Mouse (Mus musculus) embryo, embryonic 10 days (tissue): ENCODE data around the gene Txn1.

Experiments used
- DNase-seq: peaks from one replicate; pipeline ENCODE4 v3.0.0-alpha.2; 2015; ENCODE audit warnings: low spot score

Gene Txn1

GRCm38 (mm10) chr4:57896631-57897030, 59.6 kb downstream of the Txn1 start:
- DNase-seq, result no peak

DNA sequence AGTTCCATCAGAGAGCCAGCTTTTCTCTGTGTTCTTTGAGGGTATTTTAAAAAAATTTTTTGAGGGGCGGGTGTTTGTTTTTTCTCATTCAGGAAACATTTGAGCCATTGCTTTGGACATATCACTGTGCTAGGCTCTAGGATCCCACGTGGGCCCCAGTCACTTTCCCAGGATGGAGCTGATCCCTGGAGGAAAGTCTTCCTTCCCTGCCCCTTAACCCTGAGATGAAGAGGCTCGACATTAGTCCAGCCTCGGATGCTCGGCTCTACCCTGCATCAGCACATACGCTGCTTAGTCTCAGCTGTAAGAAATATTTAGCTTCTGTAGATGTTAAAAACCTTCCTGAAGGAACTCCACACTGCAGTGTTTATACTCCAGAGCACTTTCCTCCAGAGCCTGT, 60.3 kb downstream of the Txn1 start:
- DNase-seq, result no peak

DNA sequence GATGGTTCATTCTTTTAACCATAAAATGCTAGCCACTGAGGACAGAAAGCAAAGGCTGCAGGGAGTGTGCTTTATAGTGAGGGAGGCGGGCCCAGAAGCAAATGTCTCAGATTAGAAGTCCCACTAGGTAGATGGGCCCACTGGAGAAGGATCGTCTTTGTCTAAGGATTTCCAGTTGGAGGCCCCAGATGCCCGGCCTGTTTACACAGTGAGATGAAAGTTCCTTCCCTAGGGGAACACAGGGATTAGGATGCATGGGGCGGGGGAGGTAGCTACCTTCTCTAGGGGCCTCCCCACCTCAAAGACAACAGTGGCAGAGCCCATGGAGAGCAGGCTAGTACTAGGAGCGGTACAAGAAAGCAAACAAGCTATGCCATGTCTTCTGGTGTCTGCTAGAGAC, 61.1 kb downstream of the Txn1 start:
- DNase-seq, result no peak
